Mouse (Mus musculus) midbrain, postnatal 0 days (tissue): ENCODE results near the gene Krit1. TPM values are rescaled to one million over a fixed set of nuclear protein-coding genes. Genes with fewer than 3 reads are reported as not detected.

Experiments used
- ATAC-seq: fragments of 200-750 bp; cut with Nextera tagmentation; 2 replicates; pipeline ENCODE4 v1.8.0; 2017; ENCODE audit warnings: moderate number of reproducible peaks, mild to moderate bottlenecking, moderate TSS enrichment, moderate library complexity; ENCODE audit not compliant: low FRiP score
- DNase-seq: peaks from one replicate; pipeline ENCODE4 v3.0.0-alpha.2; 2015; ENCODE audit warnings: low spot score
- H3K27ac ChIP-seq: fragments of 300-500 bp; sonication (generic); 2 replicates; pipeline ENCODE4 v1.5.1; 2014; ENCODE audit warnings: low read depth, mild to moderate bottlenecking, low read length, mixed read lengths
- H3K27me3 ChIP-seq: fragments of 300-500 bp; sonication (generic); 2 replicates; pipeline ENCODE4 v1.6.1; 2014; ENCODE audit warnings: low read length, control low read depth, mixed read lengths; ENCODE audit not compliant: insufficient read depth
- H3K36me3 ChIP-seq: fragments of 300-500 bp; sonication (generic); 2 replicates; pipeline ENCODE4 v1.6.1; 2014; ENCODE audit warnings: low read length, control low read depth, mixed read lengths; ENCODE audit not compliant: insufficient read depth
- H3K4me1 ChIP-seq: fragments of 300-500 bp; sonication (generic); 2 replicates; pipeline ENCODE4 v1.6.1; 2014; ENCODE audit warnings: mild to moderate bottlenecking, control low read depth, antibody characterized with exemption, low read length, mixed read lengths; ENCODE audit not compliant: insufficient read depth
- H3K4me2 ChIP-seq: fragments of 300-500 bp; sonication (generic); 2 replicates; pipeline ENCODE4 v1.6.1; 2014; ENCODE audit warnings: low read depth, mild to moderate bottlenecking, low read length, mixed read lengths; ENCODE audit not compliant: poor library complexity, severe bottlenecking
- H3K4me3 ChIP-seq: fragments of 300-500 bp; sonication (generic); 2 replicates; pipeline ENCODE4 v1.5.1; 2014; ENCODE audit warnings: low read depth, mild to moderate bottlenecking, low read length, moderate library complexity
- H3K9ac ChIP-seq: fragments of 300-500 bp; sonication (generic); replicated peaks from 2 replicates; pipeline ENCODE4 v1.6.1; 2014; ENCODE audit warnings: mild to moderate bottlenecking, low read length, moderate library complexity, mixed read lengths; ENCODE audit not compliant: poor library complexity, severe bottlenecking
- H3K9me3 ChIP-seq: fragments of 300-500 bp; sonication (generic); 2 replicates; pipeline ENCODE4 v1.6.1; 2016; ENCODE audit warnings: low read length, control low read depth
- CTCF ChIP-seq: IDR thresholded peaks from 2 replicates; pipeline ENCODE4 v1.5.1; 2016; ENCODE audit warnings: antibody characterized with exemption, mild to moderate bottlenecking
- WGBS: fragments of 180-500 bp; shearing (Covaris S2); extraction: QIAGEN DNeasy Blood & Tissue Kit; methylation state at CpG from one replicate; pipeline ENCODE4 v1.1.7; 2014; 5-methylcytosine and 5-hydroxymethylcytosine counted together
- polyA plus RNA-seq: library from polyadenylated mRNA; unstranded; fragments of >200 nt; fragmentation: Nextera tagmentation; extraction: Ambion mirVana; gene quantifications from 2 replicates; pipeline ENCODE4 v1.2.1, GENCODE M21; 2015
- total RNA-seq: library from RNA; depleted of rRNA; stranded (reverse); fragments of >200 nt; gene quantifications from 2 replicates; pipeline ENCODE4 v1.2.3, GENCODE M21; 2014; rRNA removed

Krit1 gene
- total RNA-seq (28.4 and 49.1 TPM in 2 replicates), polyA plus RNA-seq (28.7 and 34.2 TPM in 2 replicates)

GRCm38 (mm10) chr5:3802433-3803291, at the start of gene Krit1, which contains the start of gene Ankib1:
Krit1 (plus strand) TSS chr5:3803184.
Ankib1 (minus strand) TSS chr5:3802925.
- peaks cover 4% of the 10 kb centered on the region; the same call in 1 of the 2 replicates for H3K4me1 ChIP-seq
- peak within 1 kb of the TSS; percentile 77 for H3K4me2 ChIP-seq
- H3K9ac ChIP-seq: peak within 1 kb of the TSS; percentile 83
- no peaks in the 10 kb centered on the region for H3K27me3 ChIP-seq
- ATAC-seq: peak; percentile 94
- peak within 1 kb of the TSS; percentile 95 for H3K4me3 ChIP-seq
- no peaks in the 10 kb centered on the region for H3K36me3 ChIP-seq
- under 1% methylated on average over 69 of the region's 109 CpGs for WGBS
- peak; percentile 92 for DNase-seq
- H3K27ac ChIP-seq: peak within 1 kb of the TSS; percentile 89
- 0 out of 2 replicates have a peak, but pooled peaks have one; percentile 13 for TF ChIP-seq CTCF
- H3K9me3 ChIP-seq: no peaks in the 10 kb centered on the region

- WGBS: 44% methylated on average over 3 of the region's 3 CpGs
- Histone ChIP-seq H3K9ac (no peak overlapping the region), H3K27me3 (no peaks in the 10 kb centered on the region), H3K4me3 (no peak overlapping the region), H3K36me3 (no peaks in the 10 kb centered on the region), H3K4me2 (no peak overlapping the region), H3K4me1 (no peaks in the 10 kb centered on the region), H3K27ac (no peak overlapping the region), H3K9me3 (no peaks in the 10 kb centered on the region)
- ATAC-seq (no peak), DNase-seq (peak; percentile 11)
- no peak for TF ChIP-seq CTCF
Observed at GRCm38 (mm10) chr5:3771512-3771911, 31.5 kb upstream of the Krit1 start.

GRCm38 (mm10) chr5:3772017-3772416, 31.0 kb upstream of the Krit1 start:
- no peaks in the 10 kb centered on the region for H3K27me3 ChIP-seq
- no peaks in the 10 kb centered on the region for H3K9me3 ChIP-seq
- no peak overlapping the region for H3K9ac ChIP-seq
- no peak for DNase-seq
- no peak for ATAC-seq
- no peak for TF ChIP-seq CTCF
- no peak overlapping the region for H3K27ac ChIP-seq
- H3K36me3 ChIP-seq: no peaks in the 10 kb centered on the region
- no peak overlapping the region for H3K4me3 ChIP-seq
- H3K4me1 ChIP-seq: no peaks in the 10 kb centered on the region
- no peak overlapping the region for H3K4me2 ChIP-seq
- WGBS: 34% methylated on average over 3 of the region's 3 CpGs

GRCm38 (mm10) chr5:3782670-3783069, 20.3 kb upstream of the Krit1 start:
- Histone ChIP-seq H3K27ac (no peak overlapping the region), H3K9me3 (no peaks in the 10 kb centered on the region), H3K36me3 (no peaks in the 10 kb centered on the region), H3K27me3 (no peaks in the 10 kb centered on the region), H3K4me2 (no peak overlapping the region), H3K4me1 (no peaks in the 10 kb centered on the region), H3K4me3 (no peak overlapping the region), H3K9ac (no peak overlapping the region)
- peak; percentile 31 for TF ChIP-seq CTCF
- ATAC-seq (no peak), DNase-seq (no peak)

GRCm38 (mm10) chr5:3783947-3784681, 18.9 kb upstream of the Krit1 start:
- no peaks in the 10 kb centered on the region for H3K36me3 ChIP-seq
- DNase-seq (peak; percentile 22), ATAC-seq (no peak)
- H3K9me3 ChIP-seq: no peaks in the 10 kb centered on the region
- H3K4me1 ChIP-seq: no peaks in the 10 kb centered on the region
- no peak overlapping the region for H3K9ac ChIP-seq
- H3K27ac ChIP-seq: no peak overlapping the region
- no peak for TF ChIP-seq CTCF
- no peak overlapping the region for H3K4me2 ChIP-seq
- H3K27me3 ChIP-seq: no peaks in the 10 kb centered on the region
- H3K4me3 ChIP-seq: no peak overlapping the region
- 77% methylated on average over 2 of the region's 2 CpGs for WGBS
